Mouse (Mus musculus): Measurements from ENCODE around the gene Mertk. TPM values are rescaled to one million over a fixed set of nuclear protein-coding genes. Genes with fewer than 3 reads are reported as not detected.

Mertk gene
- polyA plus RNA-seq, 1 experiment from 2014 or later: 4.6 TPM

DNA sequence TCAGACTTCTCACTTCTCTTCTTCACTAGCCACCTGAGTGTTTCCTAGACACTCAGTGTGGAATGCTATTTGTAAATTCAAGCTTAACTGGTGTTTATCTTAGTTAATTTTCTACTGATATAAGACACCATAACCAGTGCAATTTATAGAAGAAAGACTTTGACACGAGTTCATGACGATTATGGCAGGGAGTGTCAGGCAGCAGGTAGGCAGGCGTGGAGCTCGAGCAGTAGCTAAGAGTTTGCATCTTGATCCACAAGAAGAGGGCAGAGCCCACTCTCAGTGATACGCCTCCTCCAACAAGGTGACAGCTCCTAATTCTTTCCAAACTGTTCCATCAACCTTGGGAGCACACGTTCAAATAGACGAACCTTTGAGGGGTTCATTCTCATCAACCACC, 27.9 kb downstream of the Mertk start:
- Histone ChIP-seq H3K36me3 (no peaks in the 10 kb centered on the region), H3K4me3 (no peak overlapping the region), H3K27ac (replicated peaks) (no peak overlapping the region), H3K4me1 (no peaks in the 10 kb centered on the region), H3K27me3 (no peaks in the 10 kb centered on the region), H3K4me2 (replicated peaks) (no peak overlapping the region), H3K9me3 (no peaks in the 10 kb centered on the region), H3K9ac (replicated peaks) (no peak overlapping the region)
- 89% methylated on average over 7 of the region's 7 CpGs for WGBS
- ATAC-seq (ENCODE audit: low FRiP score, low read depth): no peak

DNA sequence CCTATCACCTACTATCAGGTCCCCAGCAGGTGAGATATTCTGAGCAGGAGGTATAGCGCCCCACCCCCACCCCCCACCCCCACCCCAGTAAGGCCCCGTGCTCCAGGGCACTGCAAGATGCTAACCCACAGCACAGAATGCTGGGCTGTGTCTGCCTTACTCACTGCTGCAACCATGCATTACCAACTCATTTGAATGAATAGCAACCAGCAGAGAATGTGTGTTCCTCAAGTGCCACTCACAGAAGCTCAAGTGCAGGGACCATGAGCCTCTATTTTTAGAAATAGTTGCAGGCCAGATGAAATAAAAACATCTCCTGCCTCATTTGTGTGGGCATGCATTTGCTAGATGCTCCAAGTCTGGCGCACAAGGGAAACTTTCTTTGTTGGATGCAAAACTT, 28.8 kb downstream of the Mertk start:
- H3K9me3 ChIP-seq: no peaks in the 10 kb centered on the region
- no peaks in the 10 kb centered on the region for H3K36me3 ChIP-seq
- H3K27me3 ChIP-seq: no peaks in the 10 kb centered on the region
- H3K27ac ChIP-seq (replicated peaks): no peak overlapping the region
- H3K4me3 ChIP-seq: no peak overlapping the region
- no peak for ATAC-seq (ENCODE audit: low FRiP score, low read depth)
- H3K9ac ChIP-seq (replicated peaks): no peak overlapping the region
- 47% methylated on average over 3 of the region's 3 CpGs for whole genome bisulfite sequencing
- no peaks in the 10 kb centered on the region for H3K4me1 ChIP-seq
- no peak overlapping the region for H3K4me2 ChIP-seq (replicated peaks)

GRCm38 (mm10) chr2:128728066-128728465, 29.3 kb downstream of the Mertk start:
- H3K4me3 ChIP-seq: no peak overlapping the region
- no peak for ATAC-seq (ENCODE audit: low FRiP score, low read depth)
- no peaks in the 10 kb centered on the region for H3K4me1 ChIP-seq
- no peak overlapping the region for H3K4me2 ChIP-seq (replicated peaks)
- no peaks in the 10 kb centered on the region for H3K36me3 ChIP-seq
- no peaks in the 10 kb centered on the region for H3K9me3 ChIP-seq
- no peaks in the 10 kb centered on the region for H3K27me3 ChIP-seq
- no peak overlapping the region for H3K27ac ChIP-seq (replicated peaks)
- H3K9ac ChIP-seq (replicated peaks): no peak overlapping the region
- WGBS: 84% methylated on average over 4 of the region's 4 CpGs

DNA sequence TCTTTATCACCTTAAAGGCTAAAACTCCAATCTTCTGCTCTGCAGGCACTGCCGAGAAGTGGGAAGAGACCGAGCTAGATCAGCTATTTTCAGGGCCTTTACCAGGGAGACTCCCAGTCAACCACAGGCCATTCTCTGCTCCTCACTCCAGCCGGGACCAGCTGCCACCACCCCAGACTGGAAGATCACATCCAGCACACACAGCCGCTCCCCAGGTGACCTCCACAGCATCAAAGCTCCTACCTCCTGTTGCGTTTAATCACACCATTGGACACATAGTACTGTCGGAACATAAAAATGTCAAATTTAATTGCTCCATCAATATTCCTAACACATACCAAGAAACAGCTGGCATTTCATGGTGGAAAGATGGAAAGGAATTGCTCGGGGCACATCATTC, 30.4 kb downstream of the Mertk start:
- no peak overlapping the region for H3K4me3 ChIP-seq
- no peaks in the 10 kb centered on the region for H3K4me1 ChIP-seq
- no peaks in the 10 kb centered on the region for H3K27me3 ChIP-seq
- no peak overlapping the region for H3K4me2 ChIP-seq (replicated peaks)
- ATAC-seq (ENCODE audit: low FRiP score, low read depth): no peak
- H3K9me3 ChIP-seq: no peaks in the 10 kb centered on the region
- H3K9ac ChIP-seq (replicated peaks): no peak overlapping the region
- no peak overlapping the region for H3K27ac ChIP-seq (replicated peaks)
- no peaks in the 10 kb centered on the region for H3K36me3 ChIP-seq
- 80% methylated on average over 7 of the region's 7 CpGs for WGBS

GRCm38 (mm10) chr2:128731514-128731913, 32.8 kb downstream of the Mertk start:
- Histone ChIP-seq H3K27me3 (no peaks in the 10 kb centered on the region), H3K27ac (replicated peaks) (no peak overlapping the region), H3K4me1 (no peaks in the 10 kb centered on the region), H3K9me3 (no peaks in the 10 kb centered on the region), H3K4me2 (replicated peaks) (no peak overlapping the region), H3K36me3 (no peaks in the 10 kb centered on the region), H3K9ac (replicated peaks) (no peak overlapping the region), H3K4me3 (no peak overlapping the region)
- ATAC-seq (ENCODE audit: low FRiP score, low read depth): no peak
- WGBS: 78% methylated on average over 10 of the region's 10 CpGs

DNA sequence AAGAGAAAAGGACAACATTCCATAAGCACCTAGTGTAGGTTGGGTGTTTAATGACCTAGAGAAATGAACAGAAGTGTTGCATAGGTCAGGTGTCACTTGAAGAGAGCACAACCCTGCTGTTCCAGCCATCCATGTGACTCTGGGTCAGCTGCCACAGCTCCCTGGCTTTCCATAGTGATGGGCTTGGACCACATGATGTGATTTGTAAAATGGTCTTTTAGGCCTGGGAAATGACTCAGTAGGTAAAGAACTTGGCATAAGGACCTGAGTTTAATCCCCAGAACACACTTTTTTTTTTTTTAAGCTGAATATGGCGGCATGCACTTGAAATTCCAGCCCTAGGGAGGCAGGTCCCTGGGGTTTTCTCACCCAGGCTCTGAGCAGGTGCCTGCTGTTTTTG, 33.2 kb downstream of the Mertk start:
- H3K9me3 ChIP-seq: no peaks in the 10 kb centered on the region

GRCm38 (mm10) chr2:128735089-128735488, 36.3 kb downstream of the Mertk start:
- Histone ChIP-seq H3K4me2 (replicated peaks) (no peak overlapping the region), H3K9me3 (no peaks in the 10 kb centered on the region), H3K27ac (replicated peaks) (no peak overlapping the region), H3K4me3 (no peak overlapping the region), H3K36me3 (no peaks in the 10 kb centered on the region), H3K4me1 (no peaks in the 10 kb centered on the region), H3K27me3 (no peaks in the 10 kb centered on the region), H3K9ac (replicated peaks) (no peak overlapping the region)
- WGBS: 76% methylated on average over 3 of the region's 3 CpGs
- ATAC-seq (ENCODE audit: low FRiP score, low read depth): no peak

More for the DNA sequence above, 33.2 kb downstream of the Mertk start:
- Histone ChIP-seq H3K27ac (replicated peaks) (no peak overlapping the region), H3K36me3 (no peaks in the 10 kb centered on the region), H3K4me3 (no peak overlapping the region), H3K9ac (replicated peaks) (no peak overlapping the region), H3K27me3 (no peaks in the 10 kb centered on the region), H3K4me1 (no peaks in the 10 kb centered on the region), H3K4me2 (replicated peaks) (no peak overlapping the region)
- no peak for ATAC-seq (ENCODE audit: low FRiP score, low read depth)
- WGBS: 80% methylated on average over 1 of the region's 1 CpGs

- H3K27ac ChIP-seq (replicated peaks): no peak overlapping the region
- WGBS: 89% methylated on average over 2 of the region's 2 CpGs
Observed at GRCm38 (mm10) chr2:128737051-128737450, 38.3 kb downstream of the Mertk start.

GRCm38 (mm10) chr2:128737796-128738195, 39.0 kb downstream of the Mertk start:
- Histone ChIP-seq H3K4me2 (replicated peaks) (no peak overlapping the region), H3K27ac (replicated peaks) (no peak overlapping the region), H3K36me3 (no peaks in the 10 kb centered on the region), H3K9me3 (no peaks in the 10 kb centered on the region), H3K27me3 (no peaks in the 10 kb centered on the region), H3K4me1 (no peaks in the 10 kb centered on the region), H3K9ac (replicated peaks) (no peak overlapping the region), H3K4me3 (no peak overlapping the region)
- ATAC-seq (ENCODE audit: low FRiP score, low read depth): no peak
- 84% methylated on average over 4 of the region's 4 CpGs for WGBS

More at GRCm38 (mm10) chr2:128737051-128737450, 38.3 kb downstream of the Mertk start:
- Histone ChIP-seq H3K36me3 (no peaks in the 10 kb centered on the region), H3K4me3 (no peak overlapping the region), H3K27me3 (no peaks in the 10 kb centered on the region), H3K4me2 (replicated peaks) (no peak overlapping the region), H3K4me1 (no peaks in the 10 kb centered on the region), H3K9ac (replicated peaks) (no peak overlapping the region), H3K9me3 (no peaks in the 10 kb centered on the region)
- no peak for ATAC-seq (ENCODE audit: low FRiP score, low read depth)

GRCm38 (mm10) chr2:128738725-128739258, 40.0 kb downstream of the Mertk start:
- no peak overlapping the region for H3K4me3 ChIP-seq
- H3K4me1 ChIP-seq: no peaks in the 10 kb centered on the region
- no peaks in the 10 kb centered on the region for H3K27me3 ChIP-seq
- ATAC-seq (ENCODE audit: low FRiP score, low read depth): no peak
- H3K36me3 ChIP-seq: no peaks in the 10 kb centered on the region
- no peak overlapping the region for H3K4me2 ChIP-seq (replicated peaks)
- no peak overlapping the region for H3K9ac ChIP-seq (replicated peaks)
- H3K9me3 ChIP-seq: no peaks in the 10 kb centered on the region
- no peak overlapping the region for H3K27ac ChIP-seq (replicated peaks)
- 90% methylated on average over 10 of the region's 10 CpGs for WGBS

- no peak overlapping the region for H3K4me3 ChIP-seq
- 68% methylated on average over 12 of the region's 12 CpGs for WGBS
- H3K4me2 ChIP-seq (replicated peaks): no peak overlapping the region
- H3K27me3 ChIP-seq: no peaks in the 10 kb centered on the region
- ATAC-seq (ENCODE audit: low FRiP score, low read depth): no peak
- no peaks in the 10 kb centered on the region for H3K36me3 ChIP-seq
- no peak overlapping the region for H3K9ac ChIP-seq (replicated peaks)
- no peaks in the 10 kb centered on the region for H3K4me1 ChIP-seq
- no peak overlapping the region for H3K27ac ChIP-seq (replicated peaks)
- no peaks in the 10 kb centered on the region for H3K9me3 ChIP-seq
Observed at GRCm38 (mm10) chr2:128745879-128746620, 47.3 kb downstream of the Mertk start.

- H3K27ac ChIP-seq (replicated peaks): no peak overlapping the region
- no peak overlapping the region for H3K4me3 ChIP-seq
- no peak overlapping the region for H3K4me2 ChIP-seq (replicated peaks)
- no peak for ATAC-seq (ENCODE audit: low FRiP score, low read depth)
- WGBS: 73% methylated on average over 5 of the region's 5 CpGs
- no peaks in the 10 kb centered on the region for H3K27me3 ChIP-seq
- no peaks in the 10 kb centered on the region for H3K9me3 ChIP-seq
- no peak overlapping the region; the same call in 1 of the 2 replicates for H3K9ac ChIP-seq (replicated peaks)
- no peaks in the 10 kb centered on the region for H3K4me1 ChIP-seq
- H3K36me3 ChIP-seq: no peaks in the 10 kb centered on the region
Observed at GRCm38 (mm10) chr2:128746621-128747151, 47.9 kb downstream of the Mertk start.

All from midbrain, embryonic 12.5 days (tissue).